Mouse (Mus musculus) macrophage (primary cell): ENCODE measurements at regions not wholly inside any gene's neighbourhood (a gene's known extent, or its start where the extent isn't known, plus 50 kb on each side); places are given as distances from the start of the nearest gene placed in this dataset.

ENCODE experiments used
- H3K27ac ChIP-seq: fragments of 350-480 bp; formaldehyde crosslinking; 2 replicates; pipeline ENCODE4 v1.9.0; 2021
- H3K36me3 ChIP-seq: fragments of 350-480 bp; formaldehyde crosslinking; 2 replicates; pipeline ENCODE4 v1.9.0; 2021; ENCODE audit errors: inconsistent target
- H3K4me3 ChIP-seq: fragments of 350-480 bp; formaldehyde crosslinking; 2 replicates; pipeline ENCODE4 v1.9.0; 2021; ENCODE audit errors: inconsistent target
- H3K79me2 ChIP-seq: fragments of 350-480 bp; formaldehyde crosslinking; 2 replicates; pipeline ENCODE4 v1.9.0; 2021; ENCODE audit errors: inconsistent target
- WGBS: methylation state at CpG from one replicate; pipeline ENCODE4 v1.1.7; 2026; ENCODE audit warnings: inconsistent platforms; ENCODE audit not compliant: missing documents; 5-methylcytosine and 5-hydroxymethylcytosine counted together

- no peak overlapping the region for H3K4me3 ChIP-seq
- H3K79me2 ChIP-seq, result no peaks in the 10 kb centered on the region
- 69% methylated on average over 12 of the region's 12 CpGs for WGBS
- H3K27ac ChIP-seq, result peak overlapping the region; percentile 95
- no peaks in the 10 kb centered on the region for H3K36me3 ChIP-seq
Measured at GRCm38 (mm10) chr8:126667086-126667720, 73.4 kb upstream of the Irf2bp2 start.

DNA sequence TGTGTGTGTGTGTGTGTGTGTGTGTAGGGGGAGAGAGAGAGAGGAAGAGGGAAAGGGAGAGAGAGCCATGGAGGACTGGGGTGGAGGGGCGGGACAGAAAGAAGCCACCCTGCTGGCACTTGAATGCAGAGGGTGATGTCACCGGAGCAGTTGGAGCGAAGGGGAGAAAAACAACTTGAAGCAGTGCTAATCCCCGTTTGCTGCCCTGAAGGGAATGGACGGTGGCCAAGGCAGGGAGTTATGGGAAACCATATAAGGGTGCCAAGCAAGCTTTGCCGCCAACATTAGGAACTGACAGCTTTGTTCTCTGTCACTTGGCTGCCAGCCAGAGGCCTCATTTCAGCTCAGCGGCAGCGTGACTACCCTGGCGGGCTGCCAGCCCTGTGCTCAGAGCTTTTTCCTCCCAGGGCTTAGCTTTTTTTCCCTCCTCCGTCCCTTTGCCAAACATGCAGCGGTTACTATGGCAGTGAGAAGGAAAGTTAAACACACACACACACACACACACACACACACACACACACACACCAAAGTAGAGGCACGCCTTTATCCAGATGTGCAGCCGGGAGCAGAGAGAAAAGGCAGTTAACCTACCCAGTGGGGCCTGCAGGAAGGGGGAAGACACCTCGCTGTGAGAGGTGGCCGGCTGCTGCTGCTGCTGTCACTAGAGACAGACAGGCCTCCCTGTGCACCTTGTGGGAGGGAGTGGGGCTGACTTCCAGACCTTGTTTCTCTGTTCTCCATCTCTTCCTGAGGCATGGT lies 72.7 kb upstream of the Irf2bp2 start:
- WGBS, result under 1% methylated on average over 14 of the region's 15 CpGs
- H3K36me3 ChIP-seq, result no peaks in the 10 kb centered on the region
- no peaks in the 10 kb centered on the region for H3K79me2 ChIP-seq
- H3K27ac ChIP-seq, result peak overlapping the region; percentile 95
- no peak overlapping the region for H3K4me3 ChIP-seq

DNA sequence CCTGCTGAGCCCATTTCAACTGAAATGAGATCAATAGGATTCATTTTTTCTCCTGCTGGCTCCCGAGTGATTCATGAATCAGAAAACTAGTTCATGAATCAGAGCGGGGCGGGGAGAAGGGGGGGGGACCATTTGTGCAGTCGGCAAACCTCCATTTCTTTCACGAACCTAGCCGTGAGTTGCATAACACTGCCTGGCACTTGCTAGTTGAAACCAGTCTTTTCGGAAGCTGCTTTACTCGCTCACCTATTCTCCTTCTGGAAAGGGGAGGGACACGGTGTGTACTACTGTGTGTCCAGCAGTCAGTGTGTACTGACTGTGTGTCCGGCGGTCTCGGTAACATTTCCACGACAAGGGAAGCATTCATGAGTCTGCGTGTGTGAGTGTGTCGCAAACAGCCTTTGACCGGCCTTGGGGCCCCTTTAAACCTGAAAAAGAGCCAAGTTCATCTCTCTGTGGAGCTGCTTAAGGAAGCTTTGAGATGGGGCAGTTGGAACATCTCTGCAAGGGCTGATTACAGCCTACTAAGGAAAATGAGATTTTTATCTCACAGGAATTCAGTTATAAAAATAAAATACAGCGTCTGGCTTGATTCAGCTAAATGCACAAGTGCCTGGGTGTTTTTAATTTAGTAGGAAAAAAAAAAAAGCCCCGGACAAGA lies 71.9 kb upstream of the Irf2bp2 start:
- H3K27ac ChIP-seq, result peak overlapping the region; percentile 95
- H3K4me3 ChIP-seq, result peak overlapping the region; percentile 16; the same call in 1 of the 2 replicates
- WGBS, result 7% methylated on average over 15 of the region's 18 CpGs

DNA sequence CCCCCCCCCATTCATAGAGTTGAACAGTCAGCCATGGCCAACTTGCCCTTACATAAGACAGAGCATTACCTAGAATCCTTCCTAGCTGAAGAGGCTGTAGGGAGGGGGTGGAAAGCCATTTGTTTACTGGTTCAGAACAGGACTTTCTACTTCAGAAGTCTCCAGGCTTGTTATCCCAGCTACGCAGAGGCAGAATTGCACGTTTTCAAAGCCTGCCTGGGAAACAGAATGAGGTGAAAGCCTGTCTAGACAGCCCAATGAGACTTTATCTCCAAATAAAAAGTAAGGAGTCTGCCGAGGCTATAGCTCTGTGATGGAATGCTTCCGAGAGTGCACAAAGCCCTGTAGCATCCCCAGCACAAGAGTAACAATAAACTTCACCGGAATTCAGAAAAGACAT lies 71.1 kb upstream of the Irf2bp2 start:
- Histone ChIP-seq H3K36me3 (no peaks in the 10 kb centered on the region), H3K4me3 (no peak overlapping the region), H3K27ac (peak overlapping the region; percentile 95; the same call in 1 of the 2 replicates), H3K79me2 (no peaks in the 10 kb centered on the region)
- 84% methylated on average over 5 of the region's 5 CpGs for WGBS

More for the DNA sequence above, 71.9 kb upstream of the Irf2bp2 start:
- Histone ChIP-seq H3K79me2 (no peaks in the 10 kb centered on the region), H3K36me3 (no peaks in the 10 kb centered on the region)

GRCm38 (mm10) chr8:126662797-126663784 lies 69.3 kb upstream of the Irf2bp2 start:
- Histone ChIP-seq H3K79me2 (no peaks in the 10 kb centered on the region), H3K36me3 (no peaks in the 10 kb centered on the region), H3K4me3 (no peak overlapping the region), H3K27ac (no peak overlapping the region)
- WGBS, result 40% methylated on average over 14 of the region's 14 CpGs

GRCm38 (mm10) chr8:126662151-126662550 lies 68.4 kb upstream of the Irf2bp2 start:
- H3K27ac ChIP-seq, result no peak overlapping the region
- no peaks in the 10 kb centered on the region for H3K36me3 ChIP-seq
- WGBS, result 82% methylated on average over 5 of the region's 5 CpGs
- no peak overlapping the region for H3K4me3 ChIP-seq
- H3K79me2 ChIP-seq, result no peaks in the 10 kb centered on the region

- Histone ChIP-seq H3K4me3 (no peak overlapping the region), H3K79me2 (no peaks in the 10 kb centered on the region), H3K36me3 (no peaks in the 10 kb centered on the region), H3K27ac (no peak overlapping the region)
- 85% methylated on average over 14 of the region's 14 CpGs for WGBS
Measured at GRCm38 (mm10) chr8:126661511-126662142, 67.8 kb upstream of the Irf2bp2 start.

DNA sequence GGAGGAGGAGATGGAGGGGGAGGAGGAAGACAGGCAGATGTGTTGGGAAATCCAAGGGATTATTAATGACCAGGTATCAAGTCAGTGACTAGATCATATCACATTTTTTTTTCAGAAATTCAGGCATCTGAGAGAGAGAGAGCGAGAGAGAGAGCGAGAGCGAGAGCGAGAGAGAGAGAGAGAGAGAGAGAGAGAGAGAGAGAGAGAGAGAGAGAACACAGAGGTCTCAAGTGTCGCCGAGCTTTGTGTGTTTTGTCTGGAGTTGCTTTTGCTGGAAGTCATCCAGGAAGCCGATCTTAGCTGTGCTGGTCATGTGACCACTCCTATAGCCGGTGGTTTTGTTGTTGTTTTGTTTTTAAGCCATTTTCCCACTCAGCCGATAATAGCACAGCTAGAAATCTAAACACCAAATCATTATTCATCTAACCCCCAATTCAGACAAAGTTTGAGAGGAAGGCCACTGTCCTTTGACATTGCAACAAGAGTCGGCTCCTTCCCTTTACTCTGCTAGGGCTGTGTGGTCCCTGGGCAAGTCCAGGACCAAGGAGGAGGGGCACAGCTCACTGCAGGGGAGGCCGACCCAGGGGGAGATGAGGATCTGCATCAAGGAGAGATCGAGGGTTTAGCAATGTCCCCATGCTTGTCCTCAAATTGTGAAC lies 67.0 kb upstream of the Irf2bp2 start:
- Histone ChIP-seq H3K79me2 (no peaks in the 10 kb centered on the region), H3K4me3 (no peak overlapping the region), H3K36me3 (no peaks in the 10 kb centered on the region), H3K27ac (no peak overlapping the region)
- 24% methylated on average over 11 of the region's 12 CpGs for WGBS

DNA sequence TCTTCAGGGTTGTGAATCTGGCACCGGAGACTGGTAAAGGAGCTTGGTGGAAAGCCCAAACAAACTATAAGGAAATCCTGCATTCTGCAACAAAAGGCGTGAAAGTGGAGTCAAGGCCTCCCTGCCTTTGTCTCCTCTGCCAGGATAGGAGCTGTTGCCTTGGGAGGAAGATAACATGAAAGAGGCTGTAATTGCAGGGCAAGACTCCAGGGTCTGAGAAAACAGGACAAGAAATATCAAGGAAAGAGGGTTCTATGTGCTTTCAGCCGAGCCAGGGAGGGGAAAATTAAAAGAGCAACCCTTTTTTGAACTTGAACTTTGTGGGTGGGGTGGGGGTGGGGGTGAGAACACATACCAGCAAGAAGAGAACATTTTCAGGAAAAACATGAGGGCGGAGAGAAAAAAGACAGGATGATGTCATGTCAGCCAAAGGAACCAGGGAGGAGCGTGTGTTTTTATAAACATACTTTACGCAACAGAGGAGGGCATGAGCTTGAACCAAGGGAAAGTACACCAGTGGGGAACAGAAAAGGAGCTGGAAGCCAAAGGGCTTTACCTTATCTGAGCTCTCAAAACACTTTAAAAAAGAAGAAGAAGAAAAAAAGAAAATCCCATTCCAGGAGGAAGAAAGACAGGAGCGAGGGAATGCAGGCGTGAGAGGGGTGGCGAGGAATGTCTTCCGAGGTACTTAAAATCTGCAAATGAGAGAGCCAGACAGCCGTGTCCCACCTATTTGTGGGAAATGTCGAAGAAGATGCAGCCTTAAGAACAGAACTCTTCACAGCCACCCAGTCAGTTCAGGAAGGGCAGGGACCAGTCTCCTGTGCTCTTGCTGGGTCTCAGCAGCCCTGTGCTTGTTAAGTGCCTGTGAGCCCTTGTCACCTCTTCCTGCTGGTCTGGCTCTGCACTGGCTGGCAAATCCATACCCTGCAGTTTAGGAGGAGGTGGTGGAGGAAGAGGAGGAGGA lies 66.2 kb upstream of the Irf2bp2 start:
- Histone ChIP-seq H3K36me3 (no peaks in the 10 kb centered on the region), H3K27ac (no peak overlapping the region), H3K4me3 (no peak overlapping the region), H3K79me2 (no peaks in the 10 kb centered on the region)
- WGBS, result 71% methylated on average over 12 of the region's 12 CpGs

DNA sequence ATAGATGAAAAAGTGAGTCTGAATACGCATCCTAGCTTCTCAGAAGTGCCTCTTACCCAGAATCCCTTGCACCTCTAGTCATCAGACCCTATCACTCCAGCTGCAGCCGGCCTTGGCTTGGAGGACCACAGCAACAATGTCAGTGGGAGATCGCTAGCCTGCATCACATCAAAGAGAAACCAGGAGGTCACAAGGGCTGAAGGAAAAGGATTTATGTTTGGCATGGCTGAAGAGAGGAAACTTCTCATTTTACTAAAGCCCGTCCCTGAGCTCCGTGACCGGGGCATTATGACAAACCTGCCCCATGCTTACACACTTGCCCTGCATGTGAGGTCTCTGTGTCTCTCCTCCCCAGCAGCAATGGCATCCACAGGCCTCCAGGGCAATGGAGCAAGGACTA lies 63.8 kb upstream of the Irf2bp2 start:
- no peaks in the 10 kb centered on the region for H3K79me2 ChIP-seq
- no peak overlapping the region for H3K4me3 ChIP-seq
- no peaks in the 10 kb centered on the region for H3K36me3 ChIP-seq
- WGBS, result 95% methylated on average over 6 of the region's 6 CpGs
- H3K27ac ChIP-seq, result no peak overlapping the region

DNA sequence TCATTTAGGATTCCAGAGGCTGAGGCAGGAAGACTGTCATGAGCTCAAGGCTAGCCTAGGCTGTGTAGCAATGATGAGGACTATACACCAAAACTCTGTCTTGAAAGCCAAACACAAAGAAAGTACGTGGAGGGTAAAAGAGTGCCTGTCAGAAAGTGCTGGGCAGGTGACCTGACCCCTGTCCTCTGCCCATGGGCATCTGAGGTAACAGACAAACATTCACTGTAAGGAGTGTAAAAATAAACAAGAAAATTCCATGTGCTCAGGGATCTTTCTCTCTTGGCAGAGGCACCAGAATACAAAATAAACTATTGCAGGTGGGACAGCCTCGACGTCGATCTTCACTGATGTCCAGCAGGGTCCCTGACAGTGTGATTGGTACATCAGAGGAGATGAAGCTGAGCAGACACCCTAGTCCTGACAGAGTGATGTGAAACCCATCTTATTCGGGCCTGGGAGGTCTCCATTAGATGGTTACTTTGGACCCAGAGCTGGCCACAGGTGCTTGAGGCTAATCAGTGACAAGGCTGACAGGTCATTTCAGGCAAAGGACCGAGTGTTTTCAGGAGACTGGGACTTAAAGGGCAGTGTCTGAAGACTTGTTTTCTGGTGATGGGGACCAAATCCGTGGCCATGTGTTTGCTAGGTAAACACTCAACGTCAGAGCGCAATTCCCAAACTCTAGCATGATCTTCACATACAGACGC lies 62.9 kb upstream of the Irf2bp2 start:
- 98% methylated on average over 10 of the region's 10 CpGs for WGBS
- no peaks in the 10 kb centered on the region for H3K79me2 ChIP-seq
- no peaks in the 10 kb centered on the region for H3K36me3 ChIP-seq
- H3K4me3 ChIP-seq, result no peak overlapping the region
- no peak overlapping the region for H3K27ac ChIP-seq

DNA sequence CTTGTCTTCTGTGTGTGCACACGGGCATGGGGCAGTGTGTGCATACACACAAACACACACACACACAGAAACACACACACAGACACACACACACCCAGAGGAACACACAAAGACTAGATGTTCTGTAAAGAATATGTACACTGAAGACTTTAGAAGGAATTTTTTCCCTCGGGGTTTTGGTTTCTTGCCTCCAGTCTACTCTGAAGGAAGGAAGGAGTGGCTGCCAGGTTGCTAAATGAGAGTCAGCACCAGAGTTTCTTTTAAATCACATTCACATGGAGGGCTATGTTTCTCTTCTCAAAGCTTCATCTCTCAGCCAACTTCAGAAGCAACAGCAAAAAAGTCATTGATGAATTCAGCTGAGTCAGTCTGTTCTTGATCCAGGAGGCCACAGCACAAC lies 61.8 kb upstream of the Irf2bp2 start:
- H3K4me3 ChIP-seq, result no peak overlapping the region
- H3K27ac ChIP-seq, result no peak overlapping the region
- no peaks in the 10 kb centered on the region for H3K36me3 ChIP-seq
- 43% methylated on average over 2 of the region's 2 CpGs for WGBS
- H3K79me2 ChIP-seq, result no peaks in the 10 kb centered on the region
